Mouse (Mus musculus): Measurements from ENCODE around the gene Sesn3. TPM values are rescaled to one million over a fixed set of nuclear protein-coding genes. Genes with fewer than 3 reads are reported as not detected.

Sesn3 gene
- polyA plus RNA-seq, 1 experiment from 2014 or later = 6.0 TPM

DNA sequence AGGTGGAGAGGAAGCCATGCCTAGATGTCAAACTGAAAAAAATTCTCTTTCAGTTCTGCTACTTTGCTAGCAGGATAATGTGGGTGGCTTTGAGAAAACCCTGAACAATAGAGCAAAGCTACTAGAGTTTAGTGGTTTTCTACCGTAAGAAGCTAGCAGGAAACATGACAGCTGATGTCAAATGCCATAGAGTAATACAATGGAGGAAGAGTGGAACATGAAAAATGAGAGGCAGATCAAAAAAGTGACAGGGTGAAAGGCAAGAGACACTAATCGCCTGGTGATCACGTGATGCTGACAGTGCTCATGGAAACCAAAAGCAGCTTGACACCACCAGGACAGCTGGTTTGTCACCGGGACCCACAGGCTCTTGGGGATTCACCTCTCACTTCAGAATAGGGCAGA is 12.3 kb upstream of the Sesn3 start:
- Histone ChIP-seq H3K9ac (replicated peaks; ENCODE audit: low read depth) (no peak overlapping the region), H3K4me3 (ENCODE audit: low read depth, low read length) (no peak overlapping the region), H3K4me1 (ENCODE audit: insufficient read depth, low read depth, low read length) (no peaks in the 10 kb centered on the region), H3K27me3 (replicated peaks; ENCODE audit: insufficient read depth, low read length) (no peaks in the 10 kb centered on the region), H3K36me3 (ENCODE audit: insufficient read depth, low read length) (no peaks in the 10 kb centered on the region), H3K9me3 (ENCODE audit: low read length) (no peaks in the 10 kb centered on the region), H3K27ac (ENCODE audit: low read length) (no peak overlapping the region), H3K4me2 (replicated peaks; ENCODE audit: low read depth, low read length) (no peak overlapping the region)
- TF ChIP-seq CTCF (IDR thresholded peaks at IDR 0.05) = no peak
- TF ChIP-seq EP300 (IDR thresholded peaks at IDR 0.05) = no peak
- no peak for ATAC-seq
- 52% methylated on average over 4 of the region's 4 CpGs for WGBS
- DNase-seq (ENCODE audit: low spot score) = no peak

DNA sequence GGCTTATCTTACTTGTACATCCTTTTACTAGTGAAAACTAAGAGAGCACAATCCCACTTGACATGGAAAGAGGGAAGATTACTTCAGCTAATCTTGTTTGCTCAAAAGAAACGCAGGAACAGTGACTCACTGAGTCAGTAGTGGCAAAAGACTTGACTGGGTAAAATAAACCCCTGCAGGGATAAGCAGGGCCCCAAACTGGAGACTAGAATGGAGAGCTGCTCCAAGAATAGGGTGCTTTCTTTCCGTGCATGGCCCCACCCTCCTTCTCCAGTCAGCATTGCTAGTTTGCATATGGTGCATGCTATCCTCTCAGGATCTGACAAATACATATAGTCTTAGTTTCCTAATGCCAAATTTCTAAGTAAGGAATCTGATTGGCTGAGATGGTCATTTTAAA is 8.4 kb upstream of the Sesn3 start:
- H3K4me3 ChIP-seq (ENCODE audit: low read depth, low read length) = no peak overlapping the region
- no peaks in the 10 kb centered on the region for H3K9me3 ChIP-seq (ENCODE audit: low read length)
- ATAC-seq (no peak), DNase-seq (ENCODE audit: low spot score) (no peak)
- H3K9ac ChIP-seq (replicated peaks; ENCODE audit: low read depth) = no peak overlapping the region
- H3K27ac ChIP-seq (ENCODE audit: low read length) = no peak overlapping the region
- H3K27me3 ChIP-seq (replicated peaks; ENCODE audit: insufficient read depth, low read length) = no peaks in the 10 kb centered on the region
- H3K36me3 ChIP-seq (ENCODE audit: insufficient read depth, low read length) = no peaks in the 10 kb centered on the region
- H3K4me2 ChIP-seq (replicated peaks; ENCODE audit: low read depth, low read length) = no peak overlapping the region
- WGBS = 27% methylated on average over 2 of the region's 2 CpGs
- TF ChIP-seq CTCF (IDR thresholded peaks at IDR 0.05) (no peak), EP300 (IDR thresholded peaks at IDR 0.05) (0 out of 2 replicates have a peak, but pooled peaks have one; percentile 14)
- no peaks in the 10 kb centered on the region for H3K4me1 ChIP-seq (ENCODE audit: insufficient read depth, low read depth, low read length)

DNA sequence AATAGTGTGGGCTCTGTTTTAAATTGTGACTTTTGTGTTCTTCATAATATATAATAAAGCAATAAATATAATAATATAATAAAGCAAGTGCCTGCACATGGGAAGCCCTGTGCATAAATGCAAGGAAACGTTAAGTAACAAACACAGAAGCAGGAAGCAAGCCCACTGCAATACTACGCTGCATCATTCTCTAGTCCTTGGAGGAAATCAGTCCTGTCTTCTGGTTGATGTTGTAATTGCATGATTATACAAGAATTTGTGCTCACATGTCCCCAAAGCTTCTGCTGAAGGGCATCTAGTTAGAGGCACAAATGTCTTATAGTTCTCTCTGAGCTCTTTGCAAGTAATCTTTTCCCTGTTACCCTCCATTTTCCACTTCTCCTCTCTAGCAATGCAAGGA is 6.3 kb upstream of the Sesn3 start:
- no peaks in the 10 kb centered on the region for H3K4me1 ChIP-seq (ENCODE audit: insufficient read depth, low read depth, low read length)
- WGBS = 74% methylated on average over 2 of the region's 2 CpGs
- ATAC-seq = no peak

DNA sequence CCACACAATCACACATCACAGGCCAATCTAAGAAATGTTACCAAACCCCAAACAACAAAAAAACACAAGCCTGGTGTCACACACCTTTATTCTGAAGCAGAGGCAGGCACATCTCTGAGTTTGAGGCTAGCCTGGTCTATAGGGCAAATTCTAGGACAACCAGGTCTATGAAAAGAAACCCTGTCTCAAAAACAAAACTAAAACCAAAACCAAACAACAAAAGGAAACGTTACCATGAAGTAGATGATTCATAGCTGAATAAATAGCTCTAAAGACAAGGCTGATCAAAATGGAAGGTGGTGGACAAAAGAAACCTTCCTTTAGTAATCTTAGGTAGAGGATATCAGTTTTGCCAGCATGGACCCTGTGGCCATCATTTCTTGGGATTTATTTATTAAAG is 1.9 kb upstream of the Sesn3 start:
- no peaks in the 10 kb centered on the region for H3K9me3 ChIP-seq (ENCODE audit: low read length)
- WGBS = 50% methylated on average over 1 of the region's 1 CpGs
- ATAC-seq = no peak

More for the DNA sequence above, 6.3 kb upstream of the Sesn3 start:
- H3K27ac ChIP-seq (ENCODE audit: low read length) = no peak overlapping the region
- DNase-seq (ENCODE audit: low spot score) = no peak
- H3K9me3 ChIP-seq (ENCODE audit: low read length) = no peaks in the 10 kb centered on the region
- H3K4me3 ChIP-seq (ENCODE audit: low read depth, low read length) = no peak overlapping the region
- no peak for TF ChIP-seq CTCF (IDR thresholded peaks at IDR 0.05)
- TF ChIP-seq EP300 (IDR thresholded peaks at IDR 0.05) = no peak
- no peak overlapping the region for H3K9ac ChIP-seq (replicated peaks; ENCODE audit: low read depth)
- H3K27me3 ChIP-seq (replicated peaks; ENCODE audit: insufficient read depth, low read length) = no peaks in the 10 kb centered on the region
- H3K36me3 ChIP-seq (ENCODE audit: insufficient read depth, low read length) = no peaks in the 10 kb centered on the region
- no peak overlapping the region for H3K4me2 ChIP-seq (replicated peaks; ENCODE audit: low read depth, low read length)

DNA sequence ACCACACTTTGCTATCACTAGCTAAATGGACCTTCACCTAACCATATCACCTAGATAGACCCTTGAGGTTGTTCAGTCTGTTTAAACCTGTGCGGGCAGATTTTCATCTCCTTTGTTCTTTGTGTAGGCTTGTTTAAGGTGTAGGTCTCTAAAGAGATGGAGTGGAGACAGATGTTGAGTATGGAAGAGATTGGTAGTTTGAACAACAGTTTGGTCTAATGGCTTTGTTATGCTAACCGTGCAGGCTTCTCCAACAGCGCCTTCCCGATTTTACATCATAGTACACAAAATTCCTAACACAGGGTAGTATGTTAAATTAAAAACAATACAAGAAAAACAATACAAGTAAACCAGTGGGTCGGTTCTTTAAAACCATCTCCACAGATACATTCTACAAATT is 281 bp upstream of the Sesn3 start:
- no peak for ATAC-seq

More for the DNA sequence above, 1.9 kb upstream of the Sesn3 start:
- H3K36me3 ChIP-seq (ENCODE audit: insufficient read depth, low read length) = no peaks in the 10 kb centered on the region
- DNase-seq (ENCODE audit: low spot score) = no peak
- H3K9ac ChIP-seq (replicated peaks; ENCODE audit: low read depth) = no peak overlapping the region
- H3K27ac ChIP-seq (ENCODE audit: low read length) = no peak overlapping the region
- H3K4me2 ChIP-seq (replicated peaks; ENCODE audit: low read depth, low read length) = no peak overlapping the region
- no peak for TF ChIP-seq CTCF (IDR thresholded peaks at IDR 0.05)
- TF ChIP-seq EP300 (IDR thresholded peaks at IDR 0.05) = no peak
- no peak overlapping the region for H3K4me3 ChIP-seq (ENCODE audit: low read depth, low read length)
- H3K4me1 ChIP-seq (ENCODE audit: insufficient read depth, low read depth, low read length) = no peaks in the 10 kb centered on the region; the same call in 1 of the 2 replicates
- no peaks in the 10 kb centered on the region for H3K27me3 ChIP-seq (replicated peaks; ENCODE audit: insufficient read depth, low read length)

DNA sequence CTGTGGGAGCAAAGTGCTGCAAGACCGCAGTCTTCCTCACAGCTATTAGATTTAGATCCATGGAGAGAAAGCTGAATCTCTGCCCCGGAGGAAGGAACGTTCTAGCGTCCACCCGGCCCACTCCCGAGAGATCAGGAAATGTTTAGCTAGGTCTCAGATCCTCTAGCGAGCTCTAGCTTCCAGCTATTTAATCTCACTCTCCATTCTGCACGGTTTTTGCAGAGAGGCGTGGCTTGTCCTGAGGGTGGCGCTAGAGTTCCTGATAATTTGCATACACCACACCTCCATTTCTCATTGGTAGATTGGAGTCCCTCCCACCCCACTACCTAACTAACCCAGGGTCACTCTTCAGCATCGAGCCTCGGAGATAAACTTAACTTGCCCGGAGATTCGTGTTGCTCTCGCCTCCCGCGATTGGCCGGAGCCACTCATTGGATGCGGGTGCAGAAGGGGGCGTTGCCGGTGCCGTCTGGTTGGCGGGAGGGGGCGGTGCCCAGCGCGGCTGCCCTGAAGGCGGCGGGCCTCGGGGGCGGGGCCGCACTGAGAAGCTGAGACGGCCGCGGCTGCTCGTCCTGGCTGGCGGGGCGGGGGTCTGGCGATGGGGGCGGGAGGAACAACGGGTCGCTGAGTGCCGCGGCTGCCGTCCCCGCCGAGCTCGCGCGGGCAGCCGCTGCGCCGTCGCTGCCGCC is 1.1 kb downstream of the Sesn3 start:
- Histone ChIP-seq H3K36me3 (ENCODE audit: insufficient read depth, low read length) (no peaks in the 10 kb centered on the region), H3K4me1 (ENCODE audit: insufficient read depth, low read depth, low read length) (no peaks in the 10 kb centered on the region; the same call in 1 of the 2 replicates), H3K27me3 (replicated peaks; ENCODE audit: insufficient read depth, low read length) (no peaks in the 10 kb centered on the region), H3K27ac (ENCODE audit: low read length) (peak overlapping the region; percentile 91), H3K4me2 (replicated peaks; ENCODE audit: low read depth, low read length) (peak overlapping the region; percentile 94), H3K9me3 (ENCODE audit: low read length) (no peaks in the 10 kb centered on the region), H3K4me3 (ENCODE audit: low read depth, low read length) (peak overlapping the region; percentile 68), H3K9ac (replicated peaks; ENCODE audit: low read depth) (peak overlapping the region; percentile 60)
- DNase-seq (ENCODE audit: low spot score) (peak; percentile 100), ATAC-seq (peak; percentile 98)
- TF ChIP-seq CTCF (IDR thresholded peaks at IDR 0.05) (peak; percentile 76), EP300 (IDR thresholded peaks at IDR 0.05) (peak; percentile 39; the same call in 1 of the 2 replicates)
- under 1% methylated on average over 38 of the region's 54 CpGs for WGBS

More for the DNA sequence above, 281 bp upstream of the Sesn3 start:
- Histone ChIP-seq H3K27ac (ENCODE audit: low read length) (peak overlapping the region; percentile 91), H3K4me3 (ENCODE audit: low read depth, low read length) (no peak overlapping the region), H3K9me3 (ENCODE audit: low read length) (no peaks in the 10 kb centered on the region), H3K4me1 (ENCODE audit: insufficient read depth, low read depth, low read length) (no peaks in the 10 kb centered on the region; the same call in 1 of the 2 replicates), H3K27me3 (replicated peaks; ENCODE audit: insufficient read depth, low read length) (no peaks in the 10 kb centered on the region), H3K36me3 (ENCODE audit: insufficient read depth, low read length) (no peaks in the 10 kb centered on the region), H3K9ac (replicated peaks; ENCODE audit: low read depth) (no peak overlapping the region), H3K4me2 (replicated peaks; ENCODE audit: low read depth, low read length) (peak overlapping the region; percentile 73)
- no peak for DNase-seq (ENCODE audit: low spot score)
- 36% methylated on average over 5 of the region's 5 CpGs for WGBS
- TF ChIP-seq CTCF (IDR thresholded peaks at IDR 0.05) (no peak), EP300 (IDR thresholded peaks at IDR 0.05) (no peak)

Data from lung, postnatal 0 days (tissue).